Mouse (Mus musculus) hindbrain, embryonic 16.5 days (tissue): ENCODE measurements around the gene 4931406C07Rik. TPM values are rescaled to one million over a fixed set of nuclear protein-coding genes. Genes with fewer than 3 reads are reported as not detected.

Experiments used
- ATAC-seq: fragments of 200-750 bp; cut with Nextera tagmentation; 2 replicates; pipeline ENCODE4 v1.8.0; 2017; ENCODE audit warnings: moderate TSS enrichment, moderate library complexity
- H3K27ac ChIP-seq: fragments of 300-500 bp; sonication (generic); 2 replicates; pipeline ENCODE4 v1.5.1; 2014; ENCODE audit warnings: low read depth, mild to moderate bottlenecking, control low read depth, low read length, moderate library complexity
- H3K27me3 ChIP-seq: fragments of 300-500 bp; sonication (generic); replicated peaks from 2 replicates; pipeline ENCODE4 v1.6.1; 2014; ENCODE audit warnings: low read length; ENCODE audit not compliant: control insufficient read depth, insufficient read depth
- H3K36me3 ChIP-seq: fragments of 300-500 bp; sonication (generic); 2 replicates; pipeline ENCODE4 v1.6.1; 2014; ENCODE audit warnings: mild to moderate bottlenecking, low read length, moderate library complexity, mixed read lengths; ENCODE audit not compliant: control insufficient read depth, insufficient read depth
- H3K4me1 ChIP-seq: fragments of 300-500 bp; sonication (generic); 2 replicates; pipeline ENCODE4 v1.6.1; 2014; ENCODE audit warnings: low read depth, low read length; ENCODE audit not compliant: control insufficient read depth, insufficient read depth
- H3K4me2 ChIP-seq: fragments of 300-500 bp; sonication (generic); 2 replicates; pipeline ENCODE4 v1.6.1; 2014; ENCODE audit warnings: mild to moderate bottlenecking, low read length, control low read depth, moderate library complexity
- H3K4me3 ChIP-seq: fragments of 300-500 bp; sonication (generic); 2 replicates; pipeline ENCODE4 v1.5.1; 2014; ENCODE audit warnings: mild to moderate bottlenecking, low read length, control low read depth, moderate library complexity
- H3K9ac ChIP-seq: fragments of 300-500 bp; sonication (generic); 2 replicates; pipeline ENCODE4 v1.6.1; 2014; ENCODE audit warnings: low read depth, mild to moderate bottlenecking, control low read depth, low read length, moderate library complexity
- H3K9me3 ChIP-seq: fragments of 300-500 bp; sonication (generic); 2 replicates; pipeline ENCODE4 v1.6.1; 2014; ENCODE audit warnings: mild to moderate bottlenecking, low read length, moderate library complexity; ENCODE audit not compliant: control insufficient read depth
- WGBS: fragments of 180-500 bp; shearing (Covaris S2); extraction: QIAGEN DNeasy Blood & Tissue Kit; methylation state at CpG from one replicate; pipeline ENCODE4 v1.1.7; 2014; 5-methylcytosine and 5-hydroxymethylcytosine counted together
- microRNA-seq: library from miRNA; unstranded; fragments of <30 nt; microRNA quantifications from one replicate; pipeline ENCODE4, GENCODE M21; 2017
- polyA plus RNA-seq: library from polyadenylated mRNA; unstranded; fragments of >200 nt; fragmentation: Nextera tagmentation; extraction: Ambion mirVana; gene quantifications from 2 replicates; pipeline ENCODE4 v1.2.1, GENCODE M21; 2015

The 4931406C07Rik gene
- polyA plus RNA-seq, 1 experiment from 2014 or later = 13.7 TPM

DNA sequence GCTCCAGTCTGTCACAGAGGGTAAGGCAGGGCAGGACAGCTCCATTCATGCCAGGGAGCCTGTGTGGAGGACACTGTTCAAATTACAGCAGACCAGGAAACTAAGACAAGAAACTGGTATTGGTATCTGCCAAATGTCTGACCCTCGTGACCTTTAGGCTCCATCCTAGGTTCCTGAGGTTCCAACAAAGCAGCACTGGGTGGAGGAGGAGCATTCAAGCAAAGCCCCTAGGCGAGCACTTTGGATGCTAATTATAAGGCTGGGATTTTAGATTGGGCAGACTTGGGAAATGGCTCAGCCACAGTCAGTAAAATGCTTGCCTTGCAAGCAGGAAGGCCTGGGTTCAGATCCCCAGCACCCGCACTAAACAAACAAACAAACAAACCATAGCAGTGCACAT is 70.3 kb downstream of the 4931406C07Rik start:
- Histone ChIP-seq H3K9me3 (no peaks in the 10 kb centered on the region), H3K27ac (no peak overlapping the region), H3K27me3 (no peaks in the 10 kb centered on the region), H3K36me3 (no peaks in the 10 kb centered on the region), H3K9ac (no peak overlapping the region), H3K4me2 (no peak overlapping the region), H3K4me1 (peaks cover 9% of the 10 kb centered on the region), H3K4me3 (no peak overlapping the region)
- WGBS = 81% methylated on average over 3 of the region's 3 CpGs
- no peak for ATAC-seq

DNA sequence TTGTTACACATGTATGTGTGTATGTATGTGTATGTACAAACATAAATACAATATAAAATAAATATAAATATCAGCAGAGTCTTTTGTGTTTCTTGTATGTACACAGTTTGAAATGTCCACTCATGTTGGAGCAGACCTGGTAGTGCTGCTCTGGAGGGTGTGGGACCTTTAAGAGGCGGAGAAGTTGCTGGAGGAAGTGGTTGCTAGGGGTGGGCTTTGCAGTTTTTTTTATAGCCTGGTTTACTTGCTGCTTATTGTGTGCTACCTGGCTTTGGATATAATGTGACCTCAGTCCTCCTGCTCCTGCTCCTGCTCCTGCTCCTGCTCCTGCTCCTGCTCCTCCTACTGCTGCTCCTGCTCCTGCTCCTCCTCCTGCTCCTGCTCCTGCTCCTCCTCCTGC is 72.6 kb downstream of the 4931406C07Rik start:
- Histone ChIP-seq H3K9ac (no peak overlapping the region), H3K36me3 (no peaks in the 10 kb centered on the region), H3K4me1 (peaks cover 8% of the 10 kb centered on the region), H3K4me3 (no peak overlapping the region), H3K4me2 (no peak overlapping the region), H3K9me3 (no peaks in the 10 kb centered on the region), H3K27ac (no peak overlapping the region), H3K27me3 (no peaks in the 10 kb centered on the region)
- ATAC-seq = no peak
- WGBS = 90% methylated on average over 1 of the region's 1 CpGs

Small RNA genes lying within 50 kb of the gene (microRNA-seq; reads per million reads assigned to microRNA genes)
- gene Gm49349 = not detected
- not detected for gene mmu-mir-7650

Other genes with a start within 250 kb of the 4931406C07Rik start
- not detected in 2 replicates for gene Hephl1, start 194.3 kb downstream of the 4931406C07Rik start, polyA plus RNA-seq
- gene Vstm5, start 67.4 kb downstream of the 4931406C07Rik start, polyA plus RNA-seq = 33.0 and 36.6 TPM in 2 replicates
- gene Med17, start 26.5 kb downstream of the 4931406C07Rik start, polyA plus RNA-seq = 25.8 and 31.9 TPM in 2 replicates
- 36.4 and 40.4 TPM in 2 replicates for gene Taf1d, start 234 bp downstream of the 4931406C07Rik start, polyA plus RNA-seq
- 10.7 and 11.8 TPM in 2 replicates for gene Cep295, start 51.3 kb upstream of the 4931406C07Rik start, polyA plus RNA-seq
- 0.84 and 0.86 TPM in 2 replicates for gene Smco4, start 187.0 kb upstream of the 4931406C07Rik start, polyA plus RNA-seq